ENCODE assay signal across 9 mouse cellular contexts in the genomic region with DNA sequence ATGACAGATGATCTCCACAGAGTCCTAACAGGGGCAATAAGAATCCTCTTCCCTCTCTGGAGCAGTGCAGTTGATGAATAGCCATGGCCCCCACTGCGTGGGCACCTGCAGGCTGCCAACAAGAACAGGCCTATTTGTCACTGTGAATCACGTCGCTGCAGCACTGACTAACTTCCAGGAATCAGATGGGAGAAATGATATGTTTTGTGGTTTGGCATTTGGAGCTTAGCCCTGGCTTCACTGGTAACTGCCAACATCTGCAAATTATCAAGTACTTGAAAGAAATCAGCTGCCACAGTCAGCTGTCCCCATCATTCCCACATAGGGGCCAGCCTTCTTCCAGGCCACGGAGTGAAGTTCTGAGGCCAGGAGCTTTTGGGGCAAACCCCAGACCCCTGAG.
DNase-seq lines count a peak whose midpoint lies in the region; ATAC-seq and TF ChIP-seq lines count a peak whose summit lies in the region.
"Had no signal": no experiment of that assay in that cellular context is flagged by ENCODE, and none has a peak within 500 bp of the region (broad histone marks: within the 10 kb centered on the region; RNA-seq: fewer than 3 reads in every experiment).

No protein-coding gene starts in this region.

- H3K9me3 ChIP-seq in limb, embryonic 14.5 days (ENCODE audit: control insufficient read depth, low read length) = no peaks in the 10 kb centered on the region
- no peaks in the 10 kb centered on the region for H3K9me3 ChIP-seq in midbrain, embryonic 10.5 days (replicated peaks)

- no peak overlapping the region for H3K4me2 ChIP-seq in limb, embryonic 14.5 days (replicated peaks; ENCODE audit: low read depth, low read length, severe bottlenecking)

- no peak overlapping the region for H3K4me3 ChIP-seq in limb, embryonic 14.5 days (replicated peaks; ENCODE audit: low read length)
- H3K4me3 ChIP-seq in midbrain, embryonic 10.5 days = no peak overlapping the region

- H3K4me1 ChIP-seq in limb, embryonic 14.5 days (ENCODE audit: control insufficient read depth, insufficient read depth, low read length) = peaks cover 49% of the 10 kb centered on the region
- H3K4me1 ChIP-seq in midbrain, embryonic 10.5 days = no peaks in the 10 kb centered on the region

- H3K27me3 ChIP-seq in limb, embryonic 14.5 days (ENCODE audit: control insufficient read depth, insufficient read depth, low read length) = no peaks in the 10 kb centered on the region
- H3K27me3 ChIP-seq in midbrain, embryonic 10.5 days (ENCODE audit: low read depth, poor library complexity, severe bottlenecking) = no peaks in the 10 kb centered on the region

- H3K27ac ChIP-seq in limb, embryonic 14.5 days (replicated peaks; ENCODE audit: low read depth, low read length) = 0 out of 2 replicates have a peak overlapping the region, but pooled peaks have one; percentile 7
- H3K27ac ChIP-seq in midbrain, embryonic 10.5 days (replicated peaks) = no peak overlapping the region

- ATAC-seq in limb, embryonic 14.5 days (ENCODE audit: low FRiP score, low read depth) = no peak

- TF ChIP-seq POLR2A in limb, embryonic 14.5 days (IDR thresholded peaks at IDR 0.05; ENCODE audit: borderline replicate concordance, extremely low read depth, insufficient read depth, insufficient read length) = no peak

- DNase-seq in adrenal gland, adult (ENCODE audit: inconsistent age in 2 of 2, low spot score in 1 of 2) = peak; percentile 66 to 87
- DNase-seq in adrenal gland, postnatal 4 days (ENCODE audit: low spot score in 2 of 2) = no peak
- DNase-seq in layer of hippocampus, adult 11-12 months (ENCODE audit: low spot score) = peak; percentile 32
- DNase-seq in layer of hippocampus, postnatal 25 days (ENCODE audit: extremely low spot score in 1 of 2, low spot score in 1 of 2) = no peak
- DNase-seq in embryo, embryonic 10.5 days (ENCODE audit: low spot score) = peak; percentile 45
- DNase-seq in limb, embryonic 14.5 days (ENCODE audit: low spot score) = peak; percentile 71
- no peak for DNase-seq in midbrain, embryonic 10.5 days (ENCODE audit: low spot score)
- DNase-seq in testis, postnatal 10 days (ENCODE audit: low spot score) = no peak
- DNase-seq: thymus, adult 18-20 months had no signal

- H3K36me3 ChIP-seq in limb, embryonic 14.5 days (ENCODE audit: control insufficient read depth, insufficient read depth, low read length) = no peaks in the 10 kb centered on the region
- no peaks in the 10 kb centered on the region for H3K36me3 ChIP-seq in midbrain, embryonic 10.5 days

- WGBS in limb, embryonic 14.5 days = 7% methylated on average over 4 of the region's 4 CpGs
- WGBS in midbrain, embryonic 10.5 days = 86% methylated on average over 4 of the region's 4 CpGs

- no peak overlapping the region for H3K9ac ChIP-seq in limb, embryonic 14.5 days (ENCODE audit: low read depth, low read length, severe bottlenecking)

Comparison
In these comparisons a context has a peak if more than half of its experiments do, and no peak if none do; other contexts are left out.
1. DNase-seq: peak in adrenal gland, adult (2 of 2), layer of hippocampus, adult 11-12 months (single experiment), embryo, embryonic 10.5 days (single experiment) and limb, embryonic 14.5 days (single experiment); none in adrenal gland, postnatal 4 days (0 of 2), layer of hippocampus, postnatal 25 days (0 of 2), midbrain, embryonic 10.5 days (single experiment) and testis, postnatal 10 days (single experiment).